Mouse (Mus musculus) urinary bladder, postnatal 25 days (tissue): ENCODE results near the gene Sema5b.

ENCODE experiments used
- DNase-seq: peaks from one replicate; pipeline ENCODE4 v3.0.0; 2022; ENCODE audit warnings: low spot score

The Sema5b gene

GRCm38 (mm10) chr16:35639505-35639904, 98.6 kb downstream of the Sema5b start:
- no peak for DNase-seq

GRCm38 (mm10) chr16:35648862-35649261, 107.9 kb downstream of the Sema5b start:
- DNase-seq = no peak

- no peak for DNase-seq
These were observed 111.3 kb downstream of the Sema5b start for GRCm38 (mm10) chr16:35652206-35652605.

GRCm38 (mm10) chr16:35652706-35653105, 111.8 kb downstream of the Sema5b start:
- no peak for DNase-seq

- no peak for DNase-seq
These were observed 113.0 kb downstream of the Sema5b start for GRCm38 (mm10) chr16:35653951-35654350.

GRCm38 (mm10) chr16:35660222-35660621, 119.3 kb downstream of the Sema5b start:
- DNase-seq = no peak

- DNase-seq = no peak
These were observed 123.0 kb downstream of the Sema5b start for GRCm38 (mm10) chr16:35663831-35664414.

- no peak for DNase-seq
These were observed 123.9 kb downstream of the Sema5b start for GRCm38 (mm10) chr16:35664847-35665246.

GRCm38 (mm10) chr16:35677511-35678113, 136.7 kb downstream of the Sema5b start:
- no peak for DNase-seq

- DNase-seq = no peak
These were observed 137.5 kb downstream of the Sema5b start for GRCm38 (mm10) chr16:35678476-35678875.

- no peak for DNase-seq
These were observed 140.6 kb downstream of the Sema5b start for GRCm38 (mm10) chr16:35681327-35682108.

GRCm38 (mm10) chr16:35685027-35685426, 144.1 kb downstream of the Sema5b start:
- no peak for DNase-seq

- no peak for DNase-seq
These were observed 145.5 kb downstream of the Sema5b start for GRCm38 (mm10) chr16:35686491-35686890.

- no peak for DNase-seq
These were observed 150.7 kb downstream of the Sema5b start for GRCm38 (mm10) chr16:35691606-35692005.

GRCm38 (mm10) chr16:35694250-35694846, 153.4 kb downstream of the Sema5b start:
- DNase-seq = no peak

- DNase-seq = no peak
These were observed 155.2 kb downstream of the Sema5b start for GRCm38 (mm10) chr16:35696103-35696502.

- no peak for DNase-seq
These were observed 160.9 kb downstream of the Sema5b start for GRCm38 (mm10) chr16:35701823-35702222.

- no peak for DNase-seq
These were observed 163.1 kb downstream of the Sema5b start for GRCm38 (mm10) chr16:35703763-35704679.

- no peak for DNase-seq
These were observed 163.9 kb downstream of the Sema5b start for GRCm38 (mm10) chr16:35704796-35705195.

- no peak for DNase-seq
These were observed 166.1 kb downstream of the Sema5b start for GRCm38 (mm10) chr16:35707004-35707403.

GRCm38 (mm10) chr16:35711004-35711403, 170.1 kb downstream of the Sema5b start:
- no peak for DNase-seq

GRCm38 (mm10) chr16:35713606-35714005, 172.7 kb downstream of the Sema5b start:
- DNase-seq = no peak
